Mouse (Mus musculus): ENCODE measurements at regions not wholly inside any gene's neighbourhood (a gene's known extent, or its start where the extent isn't known, plus 50 kb on each side); places are given as distances from the start of the nearest gene placed in this dataset.

- Histone ChIP-seq H3K36me3 (ENCODE audit: control insufficient read depth, insufficient read depth, low read length) (no peaks in the 10 kb centered on the region), H3K27me3 (ENCODE audit: control insufficient read depth, insufficient read depth, low read length) (no peaks in the 10 kb centered on the region), H3K4me3 (ENCODE audit: control insufficient read depth, low read depth, low read length) (no peak overlapping the region), H3K27ac (ENCODE audit: control insufficient read depth, insufficient read depth, low read depth, low read length) (no peak overlapping the region), H3K4me1 (ENCODE audit: control insufficient read depth, insufficient read depth, low read length) (no peaks in the 10 kb centered on the region)
- TF ChIP-seq POLR2A (IDR thresholded peaks at IDR 0.05; ENCODE audit: control insufficient read depth, low read depth, low read length), result no peak
- no peak for TF ChIP-seq CTCF (IDR thresholded peaks at IDR 0.05; ENCODE audit: control insufficient read depth, insufficient read depth, insufficient replicate concordance, low read depth, low read length)
Measured at GRCm38 (mm10) chr10:91498543-91498942, 317.4 kb upstream of the Tmpo start.

GRCm38 (mm10) chr10:91464691-91465090, 283.6 kb upstream of the Tmpo start:
- H3K4me3 ChIP-seq (ENCODE audit: control insufficient read depth, low read depth, low read length), result no peak overlapping the region
- no peaks in the 10 kb centered on the region for H3K4me1 ChIP-seq (ENCODE audit: control insufficient read depth, insufficient read depth, low read length)
- H3K27me3 ChIP-seq (ENCODE audit: control insufficient read depth, insufficient read depth, low read length), result no peaks in the 10 kb centered on the region
- TF ChIP-seq POLR2A (IDR thresholded peaks at IDR 0.05; ENCODE audit: control insufficient read depth, low read depth, low read length) (no peak), CTCF (IDR thresholded peaks at IDR 0.05; ENCODE audit: control insufficient read depth, insufficient read depth, insufficient replicate concordance, low read depth, low read length) (no peak)
- no peak overlapping the region for H3K27ac ChIP-seq (ENCODE audit: control insufficient read depth, insufficient read depth, low read depth, low read length)
- no peaks in the 10 kb centered on the region for H3K36me3 ChIP-seq (ENCODE audit: control insufficient read depth, insufficient read depth, low read length)

GRCm38 (mm10) chr10:91447974-91448703, 267.0 kb upstream of the Tmpo start:
- Histone ChIP-seq H3K27me3 (ENCODE audit: control insufficient read depth, insufficient read depth, low read length) (no peaks in the 10 kb centered on the region), H3K4me3 (ENCODE audit: control insufficient read depth, low read depth, low read length) (no peak overlapping the region), H3K4me1 (ENCODE audit: control insufficient read depth, insufficient read depth, low read length) (no peaks in the 10 kb centered on the region), H3K36me3 (ENCODE audit: control insufficient read depth, insufficient read depth, low read length) (no peaks in the 10 kb centered on the region), H3K27ac (ENCODE audit: control insufficient read depth, insufficient read depth, low read depth, low read length) (no peak overlapping the region)
- TF ChIP-seq POLR2A (IDR thresholded peaks at IDR 0.05; ENCODE audit: control insufficient read depth, low read depth, low read length), result no peak
- TF ChIP-seq CTCF (IDR thresholded peaks at IDR 0.05; ENCODE audit: control insufficient read depth, insufficient read depth, insufficient replicate concordance, low read depth, low read length), result no peak

- Histone ChIP-seq H3K27me3 (ENCODE audit: control insufficient read depth, insufficient read depth, low read length) (no peaks in the 10 kb centered on the region), H3K27ac (ENCODE audit: control insufficient read depth, insufficient read depth, low read depth, low read length) (no peak overlapping the region), H3K4me1 (ENCODE audit: control insufficient read depth, insufficient read depth, low read length) (no peaks in the 10 kb centered on the region), H3K36me3 (ENCODE audit: control insufficient read depth, insufficient read depth, low read length) (no peaks in the 10 kb centered on the region), H3K4me3 (ENCODE audit: control insufficient read depth, low read depth, low read length) (no peak overlapping the region)
- TF ChIP-seq POLR2A (IDR thresholded peaks at IDR 0.05; ENCODE audit: control insufficient read depth, low read depth, low read length), result no peak
- TF ChIP-seq CTCF (IDR thresholded peaks at IDR 0.05; ENCODE audit: control insufficient read depth, insufficient read depth, insufficient replicate concordance, low read depth, low read length), result no peak
Measured at GRCm38 (mm10) chr10:91443321-91443720, 262.2 kb upstream of the Tmpo start.

GRCm38 (mm10) chr10:91440051-91440450, 258.9 kb upstream of the Tmpo start:
- Histone ChIP-seq H3K4me3 (ENCODE audit: control insufficient read depth, low read depth, low read length) (peak overlapping the region; percentile 36), H3K27me3 (ENCODE audit: control insufficient read depth, insufficient read depth, low read length) (no peaks in the 10 kb centered on the region), H3K4me1 (ENCODE audit: control insufficient read depth, insufficient read depth, low read length) (no peaks in the 10 kb centered on the region), H3K36me3 (ENCODE audit: control insufficient read depth, insufficient read depth, low read length) (no peaks in the 10 kb centered on the region), H3K27ac (ENCODE audit: control insufficient read depth, insufficient read depth, low read depth, low read length) (no peak overlapping the region)
- TF ChIP-seq CTCF (IDR thresholded peaks at IDR 0.05; ENCODE audit: control insufficient read depth, insufficient read depth, insufficient replicate concordance, low read depth, low read length), result no peak
- no peak for TF ChIP-seq POLR2A (IDR thresholded peaks at IDR 0.05; ENCODE audit: control insufficient read depth, low read depth, low read length)

GRCm38 (mm10) chr10:91437917-91438316, 256.8 kb upstream of the Tmpo start:
- H3K27me3 ChIP-seq (ENCODE audit: control insufficient read depth, insufficient read depth, low read length), result no peaks in the 10 kb centered on the region
- no peaks in the 10 kb centered on the region for H3K4me1 ChIP-seq (ENCODE audit: control insufficient read depth, insufficient read depth, low read length)
- H3K27ac ChIP-seq (ENCODE audit: control insufficient read depth, insufficient read depth, low read depth, low read length), result no peak overlapping the region
- TF ChIP-seq POLR2A (IDR thresholded peaks at IDR 0.05; ENCODE audit: control insufficient read depth, low read depth, low read length), result no peak
- no peak for TF ChIP-seq CTCF (IDR thresholded peaks at IDR 0.05; ENCODE audit: control insufficient read depth, insufficient read depth, insufficient replicate concordance, low read depth, low read length)
- H3K4me3 ChIP-seq (ENCODE audit: control insufficient read depth, low read depth, low read length), result no peak overlapping the region
- no peaks in the 10 kb centered on the region for H3K36me3 ChIP-seq (ENCODE audit: control insufficient read depth, insufficient read depth, low read length)

- H3K27me3 ChIP-seq (ENCODE audit: control insufficient read depth, insufficient read depth, low read length), result no peaks in the 10 kb centered on the region
- H3K4me1 ChIP-seq (ENCODE audit: control insufficient read depth, insufficient read depth, low read length), result no peaks in the 10 kb centered on the region
- TF ChIP-seq CTCF (IDR thresholded peaks at IDR 0.05; ENCODE audit: control insufficient read depth, insufficient read depth, insufficient replicate concordance, low read depth, low read length) (no peak), POLR2A (IDR thresholded peaks at IDR 0.05; ENCODE audit: control insufficient read depth, low read depth, low read length) (no peak)
- H3K4me3 ChIP-seq (ENCODE audit: control insufficient read depth, low read depth, low read length), result no peak overlapping the region
- H3K27ac ChIP-seq (ENCODE audit: control insufficient read depth, insufficient read depth, low read depth, low read length), result no peak overlapping the region
- H3K36me3 ChIP-seq (ENCODE audit: control insufficient read depth, insufficient read depth, low read length), result no peaks in the 10 kb centered on the region
Measured at GRCm38 (mm10) chr10:91436091-91436569, 255.0 kb upstream of the Tmpo start.
